Mouse (Mus musculus) left cerebral cortex, postnatal 25 days (tissue): ENCODE results near the gene Arhgap8. TPM values are rescaled to one million over a fixed set of nuclear protein-coding genes. Genes with fewer than 3 reads are reported as not detected.
"Not testable (repeated sequence)": the region's sequence is repeated elsewhere in the genome, so short reads cannot be mapped to it uniquely, and the experiment has no call there.

Experiments
- DNase-seq, 2 experiments: peaks; one replicate each; pipeline ENCODE4 v3.0.0; 2022; ENCODE audit warnings: low spot score in 2 of 2, mixed read lengths in 1 of 2
- intact Hi-C: fragments of 180-260 bp; cut with DNase I; formaldehyde crosslinking; loops from one replicate; pipeline ENCODE4 v1.15.1; 2025
- total RNA-seq, 2 experiments: library from RNA; stranded (reverse); gene quantifications; 2 replicates each; pipeline ENCODE4 v1.2.3; 2021

Arhgap8 gene
- total RNA-seq, 2 experiments from 2014 or later: 0.23 TPM; not detected in 1

- no peak for DNase-seq
- intact Hi-C loops: no loop called here
Observed at GRCm38 (mm10) chr15:84724199-84724598, 4.3 kb downstream of the Arhgap8 start.

DNA sequence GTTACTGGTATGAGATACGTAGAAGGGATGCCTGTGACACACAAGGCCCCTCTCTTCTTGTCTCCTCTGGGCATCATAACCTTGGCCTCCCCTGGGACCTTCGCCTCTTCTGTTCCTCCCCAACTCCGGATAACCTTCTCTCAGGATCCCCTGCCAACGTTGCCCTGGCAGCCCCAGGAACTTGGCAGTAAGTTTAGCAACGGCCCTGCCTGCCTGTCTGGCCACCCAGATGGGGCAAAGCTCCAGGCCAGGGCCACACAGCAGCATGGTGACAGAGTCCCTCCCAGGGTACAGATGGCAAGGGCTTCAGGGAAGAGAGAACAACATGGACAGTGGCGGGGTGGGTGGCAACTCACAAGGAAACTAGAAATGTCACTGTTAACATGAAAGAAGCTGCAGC lies 9.8 kb downstream of the Arhgap8 start:
- intact Hi-C loops: no loop called here
- DNase-seq: peak in 1 of 2 experiments; percentile 22

DNA sequence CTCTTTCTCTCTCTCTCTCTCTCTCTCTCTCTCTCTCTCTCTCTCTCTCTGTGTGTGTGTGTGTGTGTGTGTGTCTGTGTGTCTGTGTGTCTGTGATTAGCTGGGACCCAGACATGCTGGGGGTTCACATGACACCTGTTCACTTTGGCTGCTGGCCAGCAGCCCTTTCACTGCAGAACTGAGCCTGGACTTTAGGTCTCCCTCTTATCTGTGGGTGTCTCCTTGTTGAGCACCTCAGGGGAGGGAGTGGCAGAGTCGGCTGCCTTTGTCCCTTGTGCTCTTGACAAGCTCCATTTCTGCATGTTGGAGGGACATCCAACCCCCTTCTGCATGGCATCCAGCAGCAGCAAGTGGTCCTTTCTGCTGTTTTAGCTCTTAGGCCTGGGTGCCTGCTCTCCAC lies 11.0 kb downstream of the Arhgap8 start:
- intact Hi-C loops: no loop called here
- no peak for DNase-seq

- intact Hi-C loops: no loop called here
- DNase-seq: no peak
Observed at GRCm38 (mm10) chr15:84731676-84732424, 12.0 kb downstream of the Arhgap8 start.

DNA sequence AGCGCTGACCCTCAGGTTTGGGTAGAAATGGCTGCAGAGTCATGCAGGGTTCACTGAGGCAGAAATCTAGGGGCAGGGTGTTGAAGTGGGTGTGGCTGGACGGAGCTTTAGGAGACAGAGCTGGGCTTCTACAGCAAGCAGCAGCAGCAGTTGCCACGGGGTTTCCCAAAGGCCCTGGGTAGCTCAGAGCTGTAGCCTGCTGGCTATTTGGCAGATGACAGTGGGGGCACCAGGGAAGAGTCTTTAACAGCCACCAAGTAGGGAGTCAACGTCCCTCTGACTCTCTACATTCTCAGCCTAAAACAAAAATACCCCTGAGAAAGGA lies 12.5 kb downstream of the Arhgap8 start:
- intact Hi-C loops: no loop called here

DNA sequence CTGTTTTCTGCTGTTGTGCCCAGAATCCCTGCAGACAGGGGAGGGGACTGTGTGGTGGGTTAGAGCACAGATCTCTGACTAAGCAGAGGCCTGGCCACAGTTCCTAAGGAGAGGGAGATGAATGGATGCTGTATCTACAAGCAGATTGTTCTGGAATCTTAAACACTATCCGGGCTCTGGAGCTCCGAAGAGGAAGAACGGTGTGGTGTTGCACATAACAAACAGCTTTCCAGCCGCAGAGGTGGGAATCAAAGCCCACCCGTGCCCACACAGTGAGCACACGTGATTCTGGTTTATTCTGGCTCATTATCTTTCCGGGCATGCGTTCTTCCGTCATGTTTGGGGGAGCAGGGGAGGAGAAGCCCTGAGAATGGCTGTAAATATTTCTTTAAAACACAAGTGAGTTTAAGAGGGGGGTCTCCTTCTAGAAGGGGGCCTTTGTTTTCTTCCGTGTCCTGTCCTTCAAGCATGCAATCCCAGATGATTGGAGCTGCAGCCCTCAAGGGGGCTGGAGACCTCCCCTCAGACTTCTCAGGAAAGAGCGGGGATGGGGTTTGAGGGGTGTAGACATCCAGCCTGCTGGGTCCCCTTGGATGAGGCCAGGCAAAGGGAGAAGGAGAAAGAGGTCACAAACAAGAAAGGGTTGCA lies 16.6 kb downstream of the Arhgap8 start:
- intact Hi-C loops: no loop called here
- no peak for DNase-seq

More for the DNA sequence above, 12.5 kb downstream of the Arhgap8 start:
- no peak for DNase-seq

- intact Hi-C loops: no loop called here
- no peak for DNase-seq
Observed at GRCm38 (mm10) chr15:84736994-84737346, 17.1 kb downstream of the Arhgap8 start.

- DNase-seq: no peak
- intact Hi-C loops: no loop called here
Observed at GRCm38 (mm10) chr15:84738246-84738645, 18.4 kb downstream of the Arhgap8 start.

- intact Hi-C loops: no loop called here
- no peak for DNase-seq
Observed at GRCm38 (mm10) chr15:84741573-84741972, 21.7 kb downstream of the Arhgap8 start.

DNA sequence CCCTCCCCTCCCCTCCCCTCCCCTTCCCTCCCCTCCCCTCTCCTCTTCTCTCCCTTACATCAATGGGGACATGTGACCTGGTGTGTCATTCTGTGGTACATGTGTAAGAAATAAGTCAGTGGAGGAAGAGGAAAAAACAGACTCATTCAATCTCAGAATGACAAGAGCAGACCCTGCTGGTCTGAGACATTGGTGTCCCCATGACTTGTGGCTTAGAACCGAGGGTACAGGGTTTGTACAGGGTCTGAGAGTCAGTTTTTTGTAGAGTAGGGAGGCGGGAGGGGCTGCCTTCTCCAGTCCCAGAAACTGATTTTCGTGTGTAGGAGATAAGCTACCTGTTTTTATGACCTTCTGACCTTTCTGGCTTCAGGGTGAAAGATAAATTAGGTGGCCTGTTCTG lies 23.5 kb downstream of the Arhgap8 start:
- intact Hi-C loops: no loop called here
- no peak for DNase-seq

DNA sequence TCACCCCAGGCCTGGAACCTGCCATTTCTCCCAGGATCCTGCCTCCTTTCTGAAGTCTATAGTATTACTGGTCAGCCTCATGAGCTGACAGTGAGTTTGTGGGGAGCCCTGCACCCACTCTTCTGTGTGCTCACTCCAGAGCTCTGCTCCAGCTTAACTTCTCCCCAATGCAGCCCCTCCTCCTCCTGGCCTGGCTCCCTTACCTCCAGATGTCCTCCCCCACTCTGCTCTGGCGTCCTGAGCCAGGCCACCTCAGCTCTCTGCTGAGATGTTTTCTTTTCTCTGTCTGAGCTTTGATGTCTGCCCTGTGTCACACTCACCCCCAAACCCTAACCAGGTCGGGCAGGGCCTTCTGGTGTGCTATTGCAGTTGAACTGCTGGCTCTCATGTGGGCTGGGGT lies 24.5 kb downstream of the Arhgap8 start:
- no peak for DNase-seq
- intact Hi-C loops: no loop called here

- intact Hi-C loops: no loop called here
- no peak for DNase-seq
Observed at GRCm38 (mm10) chr15:84745831-84746230, 26.0 kb downstream of the Arhgap8 start.

DNA sequence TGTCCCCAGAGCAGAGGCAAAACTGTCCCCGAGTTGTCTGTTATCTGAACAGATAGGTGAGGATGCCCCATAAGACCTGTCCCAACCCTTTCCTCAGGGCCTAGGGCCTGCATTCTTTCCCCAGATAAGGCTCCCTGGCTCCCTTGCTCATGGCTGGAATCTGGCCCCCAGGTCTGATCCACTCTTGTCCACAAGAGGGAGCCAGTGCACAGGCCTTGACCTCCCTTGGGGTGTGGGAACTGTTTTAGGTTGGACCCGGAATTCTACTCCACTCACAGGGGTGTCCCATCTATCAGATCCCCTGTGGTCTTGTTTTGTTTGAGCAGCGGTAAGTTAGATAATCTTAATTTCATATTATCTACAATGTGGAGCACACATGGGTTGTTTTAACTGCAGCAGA lies 35.1 kb downstream of the Arhgap8 start:
- intact Hi-C loops: loop anchor here (5.0 to 10.0 kb wide), 4 partner anchors 137 to 320 kb away; no protein-coding TSS in a partner anchor
- DNase-seq: peak; percentile 70 to 71

DNA sequence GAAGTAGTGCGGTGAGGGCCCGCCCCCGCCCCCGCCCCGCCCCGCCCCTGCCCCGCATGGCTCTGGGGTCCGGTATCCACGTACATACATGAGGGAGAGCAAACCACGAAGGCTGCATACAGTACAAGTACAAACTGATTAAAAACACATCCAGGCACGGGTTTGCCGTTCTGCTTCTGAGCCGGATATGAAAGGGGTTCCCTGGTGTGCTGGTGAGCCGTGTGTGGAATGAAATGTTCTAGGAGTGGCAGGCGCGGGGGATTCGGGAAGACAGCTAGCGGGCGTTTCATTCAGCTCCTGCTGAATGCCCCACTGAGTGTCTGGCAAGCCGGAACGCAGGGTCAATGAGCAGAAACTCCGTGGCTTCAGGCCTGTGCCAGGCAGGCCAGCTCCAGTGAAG lies 36.6 kb downstream of the Arhgap8 start:
- DNase-seq: peak; percentile 41 to 48
- intact Hi-C loops: loop anchor here (5.0 to 10.0 kb wide), 4 partner anchors 136 to 318 kb away; no protein-coding TSS in a partner anchor

- intact Hi-C loops: loop anchor here (5.0 to 10.0 kb wide), 4 partner anchors 134 to 316 kb away; no protein-coding TSS in a partner anchor
- DNase-seq: no peak
Observed at GRCm38 (mm10) chr15:84758493-84758892, 38.6 kb downstream of the Arhgap8 start.

DNA sequence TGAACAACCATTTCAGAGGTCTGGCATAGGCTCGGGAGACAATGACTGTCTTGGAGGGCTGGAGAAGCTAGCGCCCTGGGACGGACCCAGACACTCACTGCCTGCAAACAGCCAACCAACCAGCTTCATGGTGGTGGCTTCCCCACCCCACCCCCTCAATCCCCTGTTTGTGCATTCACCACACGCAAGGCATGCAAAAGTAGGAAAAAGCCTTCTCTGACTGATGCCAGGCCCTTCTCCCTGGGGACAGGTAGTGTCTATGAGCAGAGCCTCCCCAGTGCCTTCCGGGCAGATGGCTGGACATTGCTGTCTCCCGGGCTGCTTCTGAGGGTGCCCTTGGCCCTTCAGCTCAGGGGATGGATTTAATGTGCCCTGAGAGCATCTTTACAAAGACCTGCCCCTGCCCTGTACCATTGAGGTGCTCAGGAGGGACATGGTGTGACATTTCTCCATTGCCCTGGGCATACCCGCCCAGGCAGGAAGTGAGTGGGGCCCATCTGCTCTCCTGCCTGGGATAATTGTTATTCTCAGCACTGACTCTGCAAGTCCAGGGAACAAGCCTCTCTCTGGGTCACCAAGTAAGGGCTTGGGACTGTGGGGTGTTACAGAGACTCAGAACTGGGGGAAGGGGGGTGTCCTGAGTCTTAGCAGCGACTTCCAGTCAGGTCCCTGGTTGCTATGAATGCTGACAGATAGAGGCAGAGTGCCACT lies 43.0 kb downstream of the Arhgap8 start:
- DNase-seq: no peak
- intact Hi-C loops: no loop called here

- no peak for DNase-seq
Observed at GRCm38 (mm10) chr15:84763423-84763812, 43.6 kb downstream of the Arhgap8 start.

GRCm38 (mm10) chr15:84766621-84767020 lies 46.8 kb downstream of the Arhgap8 start:
- intact Hi-C loops: no loop called here
- no peak for DNase-seq

More at GRCm38 (mm10) chr15:84763423-84763812, 43.6 kb downstream of the Arhgap8 start:
- intact Hi-C loops: no loop called here

GRCm38 (mm10) chr15:84768531-84768930 lies 48.7 kb downstream of the Arhgap8 start:
- DNase-seq: peak in 1 of 2 experiments; percentile 71
- intact Hi-C loops: not testable (repeated sequence)

DNA sequence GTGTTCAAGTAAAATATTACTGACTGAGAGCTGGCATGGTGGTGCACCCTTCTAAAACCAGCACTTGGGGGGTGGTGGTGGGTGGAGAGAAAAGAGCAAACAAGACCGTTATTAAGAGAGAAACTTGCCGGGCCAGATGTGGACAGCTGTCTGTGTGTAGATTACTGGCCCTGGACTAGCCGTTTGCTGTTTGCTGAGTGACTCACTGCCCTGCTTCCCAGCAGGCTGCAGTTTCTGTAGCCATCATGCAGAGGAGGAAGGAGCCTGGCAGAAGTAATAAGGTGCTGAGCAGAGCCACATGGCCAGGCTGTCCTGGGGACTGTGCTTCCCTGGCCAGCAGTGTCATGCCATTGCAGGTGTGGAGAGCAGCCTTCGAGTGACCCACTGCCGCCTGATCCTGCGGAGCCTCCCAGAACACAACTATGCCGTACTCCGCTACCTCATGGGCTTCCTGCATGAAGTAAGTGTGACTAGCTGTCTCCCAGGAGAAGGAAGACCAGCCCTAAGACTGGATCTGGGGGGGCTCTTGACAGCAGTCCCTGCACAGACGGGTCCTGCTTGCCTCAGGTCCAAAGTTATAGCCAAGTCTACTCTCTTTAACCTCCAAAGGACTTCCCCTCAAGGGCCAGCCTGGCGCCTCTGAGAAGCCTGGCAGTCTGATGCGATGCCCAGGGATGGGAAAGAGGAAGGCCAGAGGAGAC lies 49.9 kb downstream of the Arhgap8 start:
- DNase-seq: no peak
- intact Hi-C loops: no loop called here
